Mouse (Mus musculus) embryo, embryonic 11 days (tissue): ENCODE results near the gene Nosip.

Experiments
- DNase-seq: peaks from one replicate; pipeline ENCODE4 v3.0.0-alpha.2; 2015

The Nosip gene

DNA sequence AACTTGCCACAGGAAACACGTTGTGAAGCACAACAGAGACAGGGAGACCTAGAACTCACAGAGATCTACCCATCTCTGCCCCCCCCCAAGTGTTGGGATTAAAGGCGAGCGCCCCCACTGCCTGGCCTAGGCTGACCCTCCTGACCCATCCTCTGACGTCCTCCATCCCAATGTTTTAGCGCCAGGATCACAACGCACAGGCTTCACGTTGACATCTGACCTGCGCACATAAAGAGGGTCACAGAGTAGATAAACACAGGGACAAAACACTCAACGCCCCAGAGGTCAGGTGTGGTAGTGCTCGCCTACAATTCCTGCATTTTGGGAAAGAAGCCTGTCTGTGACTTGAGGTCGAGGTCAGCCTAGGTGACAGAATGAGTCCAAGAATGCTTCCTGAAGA, 25.5 kb upstream of the Nosip start:
- no peak for DNase-seq

DNA sequence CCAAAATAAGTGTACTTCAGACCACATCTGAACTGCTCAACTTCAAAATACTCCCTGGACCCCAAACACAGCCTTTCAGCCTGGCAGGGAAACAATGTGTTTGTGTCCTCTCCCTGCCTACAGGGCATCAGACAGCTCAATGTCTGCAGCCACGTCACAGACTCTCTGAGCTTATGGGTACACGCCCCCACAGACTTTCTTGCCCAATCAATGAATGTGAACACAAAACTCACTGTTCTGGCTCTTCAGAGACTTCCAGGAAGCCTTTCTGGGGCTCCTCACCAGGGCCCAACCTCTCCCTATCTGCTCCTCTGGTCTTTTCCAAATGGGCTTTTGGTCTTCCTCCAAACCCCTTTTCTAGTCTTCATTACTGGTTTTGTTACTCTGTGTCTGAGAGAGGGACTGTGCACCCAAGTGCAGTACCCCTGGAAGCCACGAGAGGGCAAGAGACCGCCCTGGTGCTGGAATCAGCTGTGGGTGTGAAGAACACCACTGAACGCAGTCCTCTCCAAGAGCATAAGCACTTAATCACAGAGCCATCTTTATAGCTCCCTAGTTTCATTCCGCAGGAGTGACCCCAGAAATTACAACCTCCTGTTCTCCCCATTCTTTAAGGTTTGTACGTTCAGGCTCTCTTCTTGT, 24.4 kb upstream of the Nosip start:
- DNase-seq, result peak; percentile 36

DNA sequence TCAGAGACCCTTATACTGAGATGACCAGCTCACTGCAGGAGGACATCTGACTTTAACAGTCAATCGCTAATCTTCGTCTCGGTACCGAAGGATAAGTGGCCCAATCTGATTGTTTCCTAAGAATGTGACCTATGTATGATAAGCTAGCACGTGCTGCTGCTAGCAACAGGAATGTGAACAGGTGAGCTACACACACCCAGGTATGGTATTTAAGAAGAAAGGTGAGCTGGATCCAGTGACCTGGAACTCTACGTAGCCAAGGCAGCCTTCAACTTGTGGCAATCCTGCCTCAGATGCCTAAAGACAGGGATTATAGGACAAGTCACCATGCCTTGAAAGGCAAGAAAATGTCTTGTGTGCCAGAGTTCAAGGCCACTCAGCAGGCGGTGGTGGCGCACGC, 23.8 kb upstream of the Nosip start:
- DNase-seq, result no peak

DNA sequence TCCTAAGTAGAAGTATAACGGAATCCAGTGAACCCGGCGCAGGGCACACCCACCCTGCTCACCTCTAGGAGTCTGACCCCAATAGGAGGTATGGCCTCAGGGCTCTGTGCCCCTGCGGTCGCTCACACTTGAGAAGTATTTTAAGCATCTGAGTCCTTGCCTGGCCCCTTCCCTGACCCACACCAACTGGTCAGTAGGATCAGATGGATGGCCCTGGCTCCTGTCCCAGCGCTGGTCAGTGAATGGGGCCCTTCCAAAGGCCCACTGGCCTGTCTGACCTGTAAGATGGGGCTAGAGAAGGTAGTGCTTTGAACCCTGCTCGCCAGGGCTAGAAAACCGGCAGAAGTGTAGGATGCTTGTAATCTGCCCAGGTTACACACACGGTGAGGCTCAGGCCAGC, 21.4 kb upstream of the Nosip start:
- DNase-seq, result no peak

DNA sequence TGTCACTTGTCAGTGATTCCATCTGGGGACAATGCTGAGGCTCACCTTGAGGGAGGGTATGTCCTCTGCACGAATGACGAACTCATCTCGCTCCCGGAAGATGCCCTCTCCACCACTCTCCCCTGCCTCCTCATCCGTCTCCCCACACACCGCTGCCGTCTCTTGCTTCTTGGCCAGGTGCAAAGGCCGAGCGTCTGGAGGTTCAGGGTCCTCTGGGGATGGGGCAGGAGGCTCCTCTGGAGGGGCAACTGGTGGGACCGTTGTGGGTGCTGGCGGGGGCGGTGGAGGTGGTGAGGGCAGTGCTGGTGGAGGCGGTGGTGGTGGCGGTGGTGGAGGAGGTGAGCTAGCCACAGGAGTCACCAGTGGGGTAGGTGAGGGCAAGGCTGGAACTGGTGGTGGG, 18.9 kb upstream of the Nosip start:
- no peak for DNase-seq

DNA sequence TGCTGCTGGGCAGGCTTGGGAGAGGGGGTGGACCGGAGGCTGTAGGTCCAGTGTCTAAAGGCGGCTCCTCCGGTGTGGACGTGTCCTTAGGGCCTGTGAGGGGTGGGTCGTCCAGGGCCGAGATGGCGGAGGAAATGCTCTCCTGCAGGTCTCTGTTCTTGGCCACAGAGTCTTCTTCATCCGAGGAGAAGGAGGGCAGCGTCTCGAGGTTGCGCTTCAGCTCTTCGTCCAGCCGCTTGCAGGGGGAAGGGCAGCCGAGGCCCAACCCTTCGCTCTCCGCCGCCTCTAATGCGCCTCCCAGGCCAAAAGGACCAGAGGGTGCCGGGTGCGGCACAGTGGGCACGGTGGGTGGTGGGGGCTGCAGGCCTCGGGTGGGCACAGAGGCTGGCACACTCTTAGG, 16.5 kb upstream of the Nosip start:
- no peak for DNase-seq

DNA sequence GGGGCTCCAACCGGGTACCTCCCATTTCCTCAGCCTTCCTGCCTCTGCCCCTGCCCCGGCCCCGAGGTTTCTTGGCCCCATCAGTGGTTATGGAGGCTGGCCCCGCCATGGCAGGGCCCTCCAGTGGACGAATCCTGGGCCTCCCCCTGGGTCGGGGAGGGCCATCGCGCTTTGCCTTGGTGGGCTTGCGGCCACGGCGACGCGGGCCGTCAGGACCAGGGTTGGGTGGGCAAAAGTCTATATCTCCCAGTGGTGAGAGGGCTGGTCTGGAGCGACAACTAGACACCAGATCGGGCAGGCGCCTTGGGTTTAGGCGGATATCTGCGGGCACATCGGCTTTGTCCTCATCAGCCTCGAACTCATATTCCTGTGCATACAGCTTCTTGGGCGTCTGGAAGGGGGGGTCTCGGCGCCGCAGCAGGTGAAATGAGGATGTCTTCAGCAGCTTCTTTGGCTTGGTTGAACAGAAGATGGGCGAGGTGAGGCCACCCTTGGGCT, 15.3 kb upstream of the Nosip start:
- no peak for DNase-seq

DNA sequence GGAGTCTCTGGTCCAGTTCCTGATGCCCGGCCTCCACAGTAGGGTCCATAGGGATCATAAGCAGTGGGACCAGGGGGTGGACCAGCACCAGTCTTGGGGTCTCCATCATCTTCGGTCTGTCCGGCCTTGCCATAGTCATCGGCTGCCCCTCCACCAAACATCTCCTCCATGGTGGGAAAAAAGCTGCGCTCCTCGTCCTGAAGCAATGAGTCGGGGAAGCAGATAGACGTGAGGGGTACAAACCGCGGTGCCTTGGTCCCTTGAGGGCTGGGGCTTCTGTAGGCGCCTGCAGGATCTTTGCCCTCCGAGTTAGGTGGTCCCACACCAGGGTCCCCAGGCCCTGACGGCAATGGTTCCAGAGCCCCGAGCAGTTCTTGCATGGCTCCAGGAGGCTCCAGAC, 14.7 kb upstream of the Nosip start:
- no peak for DNase-seq

DNA sequence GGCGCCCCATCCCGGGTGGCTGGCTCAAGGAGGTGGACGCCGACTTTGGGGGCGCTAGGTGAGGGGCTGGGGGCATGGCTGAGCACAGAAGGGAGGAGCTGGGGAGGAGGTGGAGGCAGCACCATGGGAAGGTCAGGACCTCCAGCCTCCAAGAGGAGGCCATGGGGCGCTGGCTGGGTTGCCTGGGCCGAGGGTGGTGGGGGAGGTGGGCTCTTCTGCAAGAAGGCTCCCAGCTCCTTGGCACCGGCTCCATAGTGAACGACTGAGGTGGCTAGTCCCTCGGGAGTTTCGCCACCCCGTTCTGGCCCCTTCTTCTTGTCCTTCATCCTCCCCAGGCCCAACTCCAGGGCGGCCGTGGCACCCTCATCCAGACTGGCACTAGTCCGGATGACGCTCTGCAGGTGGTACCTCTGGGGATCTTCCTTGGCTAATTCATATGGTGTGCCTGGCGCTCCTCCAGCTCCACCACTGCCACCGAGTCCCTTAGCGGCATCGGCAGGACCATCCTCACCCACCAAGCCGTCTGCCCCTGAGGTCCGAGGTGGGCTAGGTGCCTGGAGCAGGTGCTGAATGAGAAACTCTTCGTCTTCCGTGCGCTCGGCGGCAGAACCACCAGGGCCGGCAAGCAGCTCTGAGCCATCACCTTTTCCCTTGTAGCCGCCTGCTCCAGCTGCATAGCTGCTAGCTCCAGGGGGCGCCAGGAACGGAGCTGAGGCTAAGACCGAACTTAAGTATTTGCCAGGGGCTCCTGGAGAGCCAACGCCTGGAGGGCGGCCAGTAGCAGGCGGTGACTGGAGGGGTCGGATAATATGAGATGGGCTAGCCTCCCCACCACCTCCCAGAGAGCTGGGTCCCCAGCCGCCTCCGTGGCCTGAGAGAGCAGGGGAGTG, 14.0 kb upstream of the Nosip start:
- no peak for DNase-seq

DNA sequence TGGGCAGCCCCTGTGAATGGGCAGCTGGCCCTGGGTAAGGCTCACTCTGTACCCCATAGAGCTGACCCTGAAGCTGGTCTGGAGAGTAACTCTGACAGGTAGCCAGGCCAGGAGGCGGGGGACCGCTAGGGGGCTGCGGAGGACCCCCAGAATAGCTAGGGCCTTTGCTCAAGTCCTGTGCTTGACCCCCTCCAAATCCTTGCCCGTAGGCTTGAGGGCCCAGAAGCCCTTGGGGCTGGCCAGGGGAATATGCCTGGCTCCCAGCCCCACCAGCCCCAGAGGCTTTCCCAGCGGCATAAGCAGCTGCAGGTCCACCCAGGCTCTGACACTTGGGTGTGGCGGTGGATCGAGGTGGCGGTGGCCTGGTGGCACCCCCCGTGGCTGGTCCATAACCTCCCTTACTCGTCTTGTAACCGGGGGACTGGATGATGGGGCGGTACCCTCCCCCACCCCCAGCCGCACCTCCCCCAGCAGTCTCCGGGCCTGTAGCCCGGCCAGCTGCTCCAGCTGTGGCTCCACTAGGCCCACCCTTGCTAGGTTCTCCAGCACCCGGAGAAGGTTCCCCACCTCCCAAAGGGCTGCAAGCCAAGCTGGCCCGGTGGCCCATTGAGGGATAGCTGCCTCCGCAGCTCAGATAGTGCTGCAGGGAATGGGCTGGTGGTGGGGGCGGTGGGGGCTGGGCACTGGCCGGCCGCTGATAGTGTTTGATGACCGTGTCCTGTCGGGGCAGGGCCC, 13.1 kb upstream of the Nosip start:
- no peak for DNase-seq

DNA sequence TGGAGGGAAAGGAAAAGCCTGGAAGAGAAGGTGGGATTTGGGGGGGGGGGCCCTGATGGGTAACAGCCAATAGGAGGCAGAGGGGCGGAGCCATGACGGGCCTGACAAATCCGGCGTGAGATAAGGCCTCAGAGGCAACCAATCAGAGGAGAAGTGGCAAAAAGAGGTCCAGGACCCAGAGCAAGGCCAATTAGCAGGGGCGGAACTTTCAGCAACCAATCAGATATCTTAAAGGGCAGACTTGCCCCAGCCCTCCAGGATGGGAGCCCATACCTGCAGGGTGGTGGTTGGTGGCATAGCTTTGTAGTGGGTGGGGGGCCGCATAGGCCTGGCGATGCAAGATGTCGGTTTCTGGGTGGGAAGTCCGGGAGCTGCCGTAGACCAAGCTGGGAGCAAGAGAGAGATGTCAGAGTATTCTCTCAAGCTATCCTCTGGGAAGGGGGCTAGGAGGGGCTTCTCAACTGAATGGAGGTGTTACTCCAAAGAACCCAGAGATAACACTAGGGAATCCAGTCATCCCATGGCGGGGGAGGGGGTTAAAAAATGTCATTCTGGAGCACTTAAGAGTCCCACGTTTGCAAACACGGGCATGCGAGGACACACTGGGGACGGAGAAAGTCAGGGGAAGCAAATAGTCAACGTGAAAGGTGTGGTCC, 11.2 kb upstream of the Nosip start:
- peak; percentile 95 for DNase-seq

DNA sequence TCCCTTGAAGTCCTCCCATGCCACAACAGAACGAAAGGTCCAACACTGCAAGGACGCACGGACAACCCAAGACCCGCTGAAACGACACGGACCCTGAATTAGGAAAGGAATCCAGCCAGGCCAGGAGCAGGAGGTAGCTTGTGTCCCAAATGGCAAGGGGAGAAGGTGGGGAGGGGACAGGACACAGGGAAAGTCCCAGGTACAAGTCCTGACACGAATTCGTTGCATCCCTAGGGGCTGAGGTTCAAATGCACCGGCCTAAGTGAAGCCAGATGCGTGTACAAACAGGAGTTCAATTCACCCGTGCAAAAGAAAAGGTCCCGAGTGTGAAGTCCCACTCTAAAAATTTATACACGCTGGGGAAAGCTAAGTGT, 10.6 kb upstream of the Nosip start:
- peak; percentile 19 for DNase-seq

DNA sequence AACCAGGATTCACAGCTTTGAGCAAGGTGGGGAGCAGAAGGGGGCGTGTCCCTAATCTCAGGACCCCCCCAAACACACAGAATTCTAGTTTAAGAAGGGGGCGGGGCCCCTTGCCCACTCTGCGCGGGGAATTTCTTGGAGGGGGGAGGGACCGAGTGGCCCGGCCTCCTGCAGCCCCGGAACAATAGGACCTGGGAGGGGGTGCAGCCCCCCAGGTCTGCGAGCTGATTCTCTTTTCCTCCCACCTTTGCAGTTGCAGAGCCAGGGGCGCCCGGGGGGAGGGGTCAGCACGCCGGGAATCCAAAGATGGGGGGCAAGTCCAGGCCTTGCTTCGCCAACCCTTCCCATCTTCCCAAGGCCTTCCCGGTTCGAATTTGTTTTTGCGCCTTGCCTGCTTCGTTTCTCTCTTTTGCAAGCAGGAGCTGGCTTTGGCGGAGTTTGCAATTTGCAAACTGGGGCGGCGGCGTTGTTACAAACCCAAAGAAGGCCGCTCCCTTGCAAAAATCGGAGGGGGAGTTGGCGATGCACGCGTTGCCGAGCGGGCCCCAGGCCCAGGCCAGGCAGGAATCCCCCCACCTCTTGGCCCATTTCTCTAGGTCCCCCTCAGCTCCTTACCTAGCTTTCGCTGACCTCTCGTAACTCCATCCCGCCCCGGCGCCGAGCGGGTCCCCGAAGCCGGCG, 9.9 kb upstream of the Nosip start:
- DNase-seq, result peak; percentile 37

DNA sequence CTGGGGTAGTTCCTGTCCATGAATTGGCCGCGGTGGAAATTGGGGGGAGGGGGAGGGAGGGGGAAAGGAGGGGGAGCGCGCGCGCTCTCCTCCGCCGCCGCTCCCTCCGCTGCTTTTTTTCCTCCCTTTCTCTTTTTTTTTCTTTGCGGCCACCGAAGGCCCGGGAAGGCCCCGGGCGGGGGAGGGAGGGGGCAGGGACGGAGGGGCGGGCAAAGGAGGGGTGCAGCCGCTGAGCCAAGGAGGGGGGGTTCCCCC, 9.4 kb upstream of the Nosip start, which contains the start of gene Prr12:
Gene Prr12, minus strand, starts transcription at position 20 of the 255 bp plus-strand sequence.
- DNase-seq, result peak; percentile 80

DNA sequence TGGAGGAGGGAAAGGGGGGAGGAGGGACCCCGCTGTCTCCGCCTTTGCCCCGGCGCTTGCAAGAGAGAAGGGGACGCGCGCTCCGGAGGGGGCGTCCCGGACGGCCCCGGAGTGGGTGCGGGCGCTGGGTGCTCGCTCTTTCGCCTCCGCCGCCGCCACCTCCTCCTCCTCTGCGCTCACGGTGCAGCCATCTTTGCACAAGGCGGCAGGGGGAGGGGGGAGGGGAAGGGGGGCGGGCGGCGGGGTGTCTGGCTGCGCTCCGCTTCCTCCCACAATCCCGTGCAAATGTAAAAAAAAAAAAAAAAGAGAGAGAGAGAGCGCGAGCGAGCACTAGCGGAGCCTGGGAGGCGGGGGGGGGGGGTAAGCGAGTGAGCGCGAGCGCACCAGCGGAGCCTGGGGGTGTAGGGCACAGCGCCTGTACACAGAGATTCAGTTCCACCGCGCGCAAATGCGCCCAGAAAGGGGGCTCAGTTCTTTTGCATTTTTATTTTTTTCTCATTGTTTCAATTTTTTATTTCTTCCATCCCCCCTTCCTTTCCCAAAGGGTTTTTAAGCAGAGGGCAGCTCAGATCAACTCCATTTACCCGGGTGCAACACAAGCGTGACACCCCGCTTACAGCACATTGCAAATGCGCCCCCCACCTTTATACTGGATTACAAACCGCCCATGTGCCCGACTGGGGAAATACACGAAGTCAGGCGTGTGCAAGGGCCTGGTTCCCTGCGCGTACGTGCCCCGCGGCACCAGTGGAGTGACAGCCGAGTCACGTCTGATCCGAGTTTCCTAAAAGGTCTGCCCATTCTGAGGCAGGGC, 8.9 kb upstream of the Nosip start:
- DNase-seq, result peak; percentile 89

DNA sequence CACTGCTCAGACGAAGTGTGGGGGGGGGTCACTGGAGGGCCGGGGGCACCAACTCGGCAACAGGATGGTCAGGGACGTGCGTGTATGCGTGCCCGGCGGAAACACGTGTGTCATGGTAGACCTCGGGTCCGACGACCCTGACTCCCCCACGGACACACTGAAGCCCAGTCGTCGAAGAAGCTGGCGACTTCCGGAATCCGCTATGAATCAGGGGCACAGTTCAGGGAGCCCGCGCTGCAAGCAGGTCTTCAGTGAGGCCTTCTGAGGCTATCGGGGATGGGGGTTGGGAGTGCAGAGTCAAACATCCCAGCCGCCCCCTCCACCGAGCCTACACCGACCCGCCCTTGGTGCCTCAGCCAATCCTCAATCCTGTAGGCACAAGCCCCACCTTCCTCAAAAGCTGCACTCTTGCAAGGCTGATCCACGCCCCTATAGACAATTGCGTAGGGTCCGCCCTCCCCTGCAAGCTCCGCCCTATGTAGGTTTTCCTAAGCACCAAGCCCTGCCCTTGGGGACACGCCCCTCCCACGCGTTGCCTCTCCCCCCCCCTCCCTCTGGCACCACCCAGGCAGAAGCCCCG, 8.2 kb upstream of the Nosip start:
- DNase-seq, result peak; percentile 97

DNA sequence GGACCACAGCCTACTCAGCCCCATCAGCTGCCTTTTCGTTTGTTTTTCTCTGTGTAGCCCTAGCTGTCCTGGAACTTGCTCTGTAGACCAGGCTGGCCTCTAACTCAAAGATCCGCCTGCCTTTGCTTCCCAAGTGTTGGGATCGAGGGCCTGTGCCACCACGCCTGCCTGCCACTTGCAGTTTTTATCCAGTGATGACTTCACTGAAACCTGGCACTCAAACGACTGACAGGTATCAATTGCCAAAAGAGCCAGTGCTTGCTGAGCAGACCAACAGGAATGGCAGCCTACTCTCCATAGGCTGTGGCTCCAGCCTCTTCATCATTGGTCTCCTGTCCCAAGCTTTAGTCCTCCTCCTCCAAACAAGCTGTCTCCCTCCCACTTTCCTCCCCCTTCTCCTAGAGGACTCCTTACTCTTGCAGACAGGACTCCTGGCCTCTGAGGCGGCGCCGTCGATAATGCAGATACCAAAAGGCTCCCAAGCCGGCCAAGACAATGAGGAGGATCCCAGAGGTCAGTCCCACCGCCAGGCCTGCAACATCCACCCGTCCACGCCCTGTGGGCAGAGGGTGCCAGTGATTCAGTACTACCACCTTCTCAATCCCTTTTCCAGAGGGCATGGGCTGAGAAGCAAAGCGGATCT, 5.8 kb upstream of the Nosip start:
- DNase-seq, result no peak

DNA sequence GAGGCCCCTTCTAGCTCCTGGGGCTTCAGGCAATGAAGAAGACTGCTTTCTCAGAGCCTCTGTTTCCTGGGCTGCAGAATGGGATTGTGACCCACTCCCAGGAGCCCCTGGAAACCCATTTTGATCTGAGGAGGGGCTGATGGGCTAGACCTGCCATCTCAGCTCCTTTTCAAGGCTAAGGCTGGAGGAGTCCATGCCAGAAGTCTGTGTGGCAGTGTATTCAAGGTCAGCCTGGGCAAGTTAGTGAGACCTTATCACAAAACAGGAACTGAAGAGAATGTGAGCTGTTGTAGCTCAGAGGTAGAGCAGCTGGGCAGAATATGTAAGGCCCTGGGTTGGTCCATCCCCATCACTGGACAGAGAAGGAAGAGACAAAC, 5.3 kb upstream of the Nosip start:
- no peak for DNase-seq

DNA sequence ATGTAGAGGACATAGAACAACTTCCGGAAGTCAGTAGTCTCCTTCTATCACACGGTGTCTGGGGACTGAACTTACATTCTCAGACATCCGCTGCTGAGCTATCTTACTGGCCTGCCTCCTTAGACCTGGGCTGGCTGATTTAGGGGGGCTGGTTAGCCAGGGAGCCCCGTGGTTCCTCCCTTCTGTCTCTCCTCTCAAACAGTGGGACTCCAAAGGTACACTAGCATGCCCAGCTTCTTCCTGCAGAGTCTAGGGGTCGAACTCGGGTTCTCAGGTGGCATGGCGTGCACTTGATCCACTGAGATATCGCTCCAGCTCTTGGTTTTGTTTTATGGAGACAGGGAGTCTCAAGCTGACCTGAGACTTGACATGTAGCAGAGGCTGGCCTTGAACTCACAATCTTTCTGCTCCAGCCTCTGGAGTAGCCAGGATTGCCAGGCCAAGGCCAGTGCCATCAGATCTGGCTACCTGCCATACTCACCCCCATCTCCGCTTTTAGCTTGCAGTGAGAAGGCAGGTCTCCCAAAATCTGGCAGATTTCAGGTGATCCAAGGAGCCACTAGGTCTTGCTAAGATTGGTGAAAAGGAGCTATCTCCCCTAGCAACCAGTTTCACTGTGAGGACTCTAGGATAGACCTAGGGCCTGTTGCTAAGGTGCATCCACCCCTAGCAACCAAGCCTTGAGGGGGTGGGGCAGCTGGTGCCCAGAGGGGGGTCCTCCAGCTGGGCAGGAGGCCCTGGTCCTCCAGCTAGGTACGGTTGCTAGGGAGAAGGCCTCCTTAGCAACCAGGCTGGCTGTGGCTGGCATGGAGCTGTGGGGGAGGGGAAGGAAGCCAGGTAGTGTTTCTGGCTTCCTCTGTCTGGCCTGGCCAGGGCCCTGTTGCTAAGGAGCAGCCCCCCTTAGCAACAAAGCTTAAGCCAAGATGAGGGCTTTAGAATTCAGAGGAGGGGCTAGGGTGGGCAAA, 3.3 kb upstream of the Nosip start:
- peak; percentile 43 for DNase-seq

DNA sequence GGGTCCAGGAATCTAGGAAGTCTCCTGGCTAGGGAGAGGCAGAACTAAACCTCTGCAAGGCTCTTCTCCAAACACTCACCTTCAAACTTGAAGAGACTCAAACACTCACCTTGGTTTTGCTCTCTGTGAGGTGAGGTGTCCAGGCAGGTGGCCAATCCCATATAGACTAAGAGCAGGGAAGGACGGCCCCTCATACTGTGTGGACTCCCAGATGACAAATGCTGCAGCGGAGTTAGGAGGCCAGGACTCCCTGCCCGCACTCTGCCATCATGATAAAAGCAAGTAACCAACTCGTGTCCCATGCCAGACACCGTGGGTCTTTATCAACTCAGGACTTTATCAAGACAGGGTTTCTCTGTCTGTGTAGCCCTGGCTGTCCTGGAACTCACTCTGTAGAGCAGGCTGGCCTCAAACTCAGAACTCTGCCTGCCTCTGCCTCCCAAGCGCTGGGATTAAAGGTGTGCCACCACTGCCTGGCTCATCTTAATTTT, 1.6 kb upstream of the Nosip start:
- no peak for DNase-seq
